Mouse (Mus musculus) MEL (cell line): Measurements from ENCODE around the gene Mier3. TPM values are rescaled to one million over a fixed set of nuclear protein-coding genes. Genes with fewer than 3 reads are reported as not detected.

Experiments used
- DNase-seq: peaks from one replicate; pipeline ENCODE4 v3.0.0; 2011; ENCODE audit warnings: low read depth, low spot score
- H3K27ac ChIP-seq: 2 replicates; pipeline ENCODE4 v1.5.1; 2012; ENCODE audit warnings: low read depth, mild to moderate bottlenecking, control low read depth, low read length, moderate library complexity; ENCODE audit not compliant: control insufficient read depth
- H3K27me3 ChIP-seq, 2 experiments: fragments of 150-350 bp in 1 of 2; sonication (generic) in 1 of 2; 2 replicates each; pipeline ENCODE4 v1.6.1; 2012; ENCODE audit warnings: low read length in 2 of 2, mild to moderate bottlenecking in 2 of 2, improper control_type of control experiment in 1 of 2, moderate library complexity in 1 of 2; ENCODE audit not compliant: insufficient read depth in 2 of 2, control insufficient read depth in 1 of 2
- H3K36me3 ChIP-seq, 2 experiments: 2 replicates each; pipeline ENCODE4 v1.6.1; 2012 to 2014; ENCODE audit warnings: low read length in 2 of 2, improper control_type of control experiment in 1 of 2, inconsistent platforms in 1 of 2, mild to moderate bottlenecking in 1 of 2; ENCODE audit not compliant: insufficient read depth in 2 of 2, control insufficient read depth in 1 of 2
- H3K4me1 ChIP-seq, 2 experiments: fragments of 150-350 bp in 1 of 2; sonication (generic) in 1 of 2; 2 replicates each; pipeline ENCODE4 v1.6.1; 2012; ENCODE audit warnings: low read length in 2 of 2, improper control_type of control experiment in 1 of 2, mild to moderate bottlenecking in 1 of 2; ENCODE audit not compliant: insufficient read depth in 2 of 2, control insufficient read depth in 1 of 2
- H3K4me3 ChIP-seq, 2 experiments: fragments of 150-350 bp in 1 of 2; sonication (generic) in 1 of 2; 2 replicates each; pipeline ENCODE4 v1.5.1; 2012; ENCODE audit warnings: low read depth in 2 of 2, low read length in 2 of 2, mild to moderate bottlenecking in 2 of 2, moderate library complexity in 2 of 2, control low read depth in 1 of 2, improper control_type of control experiment in 1 of 2; ENCODE audit not compliant: control insufficient read depth in 1 of 2, insufficient read depth in 1 of 2
- H3K79me2 ChIP-seq: 2 replicates; pipeline ENCODE4 v1.6.1; 2012; ENCODE audit warnings: mild to moderate bottlenecking, low read length, moderate library complexity; ENCODE audit not compliant: control insufficient read depth, poor library complexity, insufficient read depth
- H3K9ac ChIP-seq: 2 replicates; pipeline ENCODE4 v1.6.1; 2012; ENCODE audit warnings: low read depth, mild to moderate bottlenecking, control low read depth, low read length, moderate library complexity; ENCODE audit not compliant: control insufficient read depth, poor library complexity, severe bottlenecking
- H3K9me3 ChIP-seq: fragments of 150-350 bp; sonication (generic); replicated peaks from 2 replicates; pipeline ENCODE4 v1.6.1; 2012; ENCODE audit warnings: mild to moderate bottlenecking, low read length, improper control_type of control experiment, moderate library complexity; ENCODE audit not compliant: insufficient read depth
- BHLHE40 ChIP-seq: IDR thresholded peaks from 2 replicates; pipeline ENCODE4 v1.6.1; 2012; ENCODE audit warnings: low read depth, mild to moderate bottlenecking, inconsistent platforms, low read length, improper control_type of control experiment, borderline replicate concordance
- CHD1 ChIP-seq: IDR thresholded peaks from 2 replicates; pipeline ENCODE4 v1.6.1; 2012; ENCODE audit warnings: low read depth, mild to moderate bottlenecking, inconsistent platforms, low read length, improper control_type of control experiment
- CHD2 ChIP-seq: IDR thresholded peaks from 2 replicates; pipeline ENCODE4 v1.6.1; 2011; ENCODE audit warnings: low read length, improper control_type of control experiment
- CTCF ChIP-seq, 3 experiments: IDR thresholded peaks in 2 of 3; conservative IDR thresholded peaks in 1 of 3; 2 replicates each; pipeline ENCODE4 v1.5.1; 2011 to 2012; ENCODE audit warnings: low read length in 3 of 3, low read depth in 2 of 3, mild to moderate bottlenecking in 2 of 3, improper control_type of control experiment in 1 of 3, inconsistent platforms in 1 of 3, mixed read lengths in 1 of 3, moderate library complexity in 1 of 3; ENCODE audit not compliant: control insufficient read depth in 1 of 3, insufficient read depth in 1 of 3, poor library complexity in 1 of 3, severe bottlenecking in 1 of 3
- E2F4 ChIP-seq: IDR thresholded peaks from 2 replicates; pipeline ENCODE4 v1.6.1; 2011; ENCODE audit warnings: low read depth, low read length, improper control_type of control experiment, borderline replicate concordance
- ELF1 ChIP-seq: IDR thresholded peaks from 2 replicates; pipeline ENCODE4 v1.6.1; 2014; ENCODE audit warnings: low read depth, mild to moderate bottlenecking, inconsistent platforms, low read length, improper control_type of control experiment, moderate library complexity
- EP300 ChIP-seq, 2 experiments: IDR thresholded peaks; 2 replicates each; pipeline ENCODE4 v1.6.1; 2011; ENCODE audit warnings: improper control_type of control experiment in 2 of 2, low read length in 2 of 2, low read depth in 1 of 2, mild to moderate bottlenecking in 1 of 2
- ETS1 ChIP-seq: IDR thresholded peaks from 2 replicates; pipeline ENCODE4 v1.6.1; 2012; ENCODE audit warnings: low read depth, mild to moderate bottlenecking, inconsistent platforms, low read length, improper control_type of control experiment, moderate library complexity
- GABPA ChIP-seq: IDR thresholded peaks from 2 replicates; pipeline ENCODE4 v1.6.1; 2012; ENCODE audit warnings: low read depth, mild to moderate bottlenecking, inconsistent platforms, low read length, improper control_type of control experiment, moderate library complexity
- GATA1 ChIP-seq: IDR thresholded peaks from 2 replicates; pipeline ENCODE4 v1.6.1; 2011; ENCODE audit warnings: low read depth, low read length, improper control_type of control experiment
- HCFC1 ChIP-seq: IDR thresholded peaks from 2 replicates; pipeline ENCODE4 v1.6.1; 2012; ENCODE audit warnings: low read depth, mild to moderate bottlenecking, inconsistent platforms, low read length, improper control_type of control experiment, moderate library complexity
- KAT2A ChIP-seq: conservative IDR thresholded peaks from 2 replicates; pipeline ENCODE4 v1.6.1; 2012; ENCODE audit warnings: low read depth, low read length, improper control_type of control experiment, inconsistent platforms
- MAFK ChIP-seq: IDR thresholded peaks from 2 replicates; pipeline ENCODE4 v1.6.1; 2011; ENCODE audit warnings: low read depth, mild to moderate bottlenecking, low read length, improper control_type of control experiment, borderline replicate concordance
- MAX ChIP-seq: IDR thresholded peaks from 2 replicates; pipeline ENCODE4 v1.6.1; 2011; ENCODE audit warnings: low read length, improper control_type of control experiment
- MAZ ChIP-seq: IDR thresholded peaks from 2 replicates; pipeline ENCODE4 v1.6.1; 2012; ENCODE audit warnings: low read depth, mild to moderate bottlenecking, inconsistent platforms, low read length, improper control_type of control experiment
- MEF2A ChIP-seq: IDR thresholded peaks from 2 replicates; pipeline ENCODE4 v1.6.1; 2014; ENCODE audit warnings: low read depth, mild to moderate bottlenecking, inconsistent platforms, low read length, improper control_type of control experiment; ENCODE audit not compliant: poor library complexity, insufficient replicate concordance, severe bottlenecking; ENCODE audit errors: extremely low read depth
- MXI1 ChIP-seq: IDR thresholded peaks from 2 replicates; pipeline ENCODE4 v1.6.1; 2011; ENCODE audit warnings: mild to moderate bottlenecking, low read depth, low read length, improper control_type of control experiment
- MYB ChIP-seq: IDR thresholded peaks from 2 replicates; pipeline ENCODE4 v1.6.1; 2011; ENCODE audit warnings: mild to moderate bottlenecking, low read depth, low read length, improper control_type of control experiment
- MYC ChIP-seq: IDR thresholded peaks from 2 replicates; pipeline ENCODE4 v1.6.1; 2011; ENCODE audit warnings: low read depth, mild to moderate bottlenecking, low read length, improper control_type of control experiment, moderate library complexity
- NELFE ChIP-seq: IDR thresholded peaks from 2 replicates; pipeline ENCODE4 v1.6.1; 2011; ENCODE audit warnings: low read depth, low read length, improper control_type of control experiment
- NRF1 ChIP-seq: IDR thresholded peaks from 2 replicates; pipeline ENCODE4 v1.6.1; 2014; ENCODE audit warnings: low read depth, mild to moderate bottlenecking, inconsistent platforms, low read length, improper control_type of control experiment, moderate library complexity; ENCODE audit not compliant: poor library complexity, insufficient read depth, severe bottlenecking
- POLR2A ChIP-seq, 2 experiments: IDR thresholded peaks; 2 replicates each; pipeline ENCODE4 v1.6.1; 2011 to 2012; ENCODE audit warnings: low read length in 2 of 2, mild to moderate bottlenecking in 2 of 2, control low read depth in 1 of 2, improper control_type of control experiment in 1 of 2, low read depth in 1 of 2, moderate library complexity in 1 of 2; ENCODE audit not compliant: control insufficient read depth in 1 of 2, insufficient read depth in 1 of 2, poor library complexity in 1 of 2
- POLR2AphosphoS2 ChIP-seq: IDR thresholded peaks from 2 replicates; pipeline ENCODE4 v1.6.1; 2011; ENCODE audit warnings: low read length, improper control_type of control experiment
- POLR2AphosphoS5 ChIP-seq: IDR thresholded peaks from 2 replicates; pipeline ENCODE4 v1.6.1; 2012; ENCODE audit warnings: low read depth, borderline replicate concordance, mild to moderate bottlenecking, inconsistent platforms, low read length, moderate library complexity, mixed read lengths
- RAD21 ChIP-seq: IDR thresholded peaks from 2 replicates; pipeline ENCODE4 v1.6.1; 2011; ENCODE audit warnings: mild to moderate bottlenecking, low read depth, low read length, improper control_type of control experiment
- RCOR1 ChIP-seq: IDR thresholded peaks from 2 replicates; pipeline ENCODE4 v1.6.1; 2012; ENCODE audit warnings: low read depth, mild to moderate bottlenecking, inconsistent platforms, low read length, improper control_type of control experiment
- SIN3A ChIP-seq: IDR thresholded peaks from 2 replicates; pipeline ENCODE4 v1.6.1; 2012; ENCODE audit warnings: low read length, improper control_type of control experiment, inconsistent platforms
- SMC3 ChIP-seq: IDR thresholded peaks from 2 replicates; pipeline ENCODE4 v1.6.1; 2011; ENCODE audit warnings: low read depth, low read length, improper control_type of control experiment
- TAL1 ChIP-seq: IDR thresholded peaks from 2 replicates; pipeline ENCODE4 v1.6.1; 2012; ENCODE audit warnings: mild to moderate bottlenecking, inconsistent platforms, low read length, moderate library complexity, mixed read lengths
- TBP ChIP-seq: IDR thresholded peaks from 2 replicates; pipeline ENCODE4 v1.8.0; 2011; ENCODE audit warnings: low read depth, low read length, improper control_type of control experiment
- UBTF ChIP-seq: IDR thresholded peaks from 2 replicates; pipeline ENCODE4 v1.6.1; 2012; ENCODE audit warnings: low read depth, mild to moderate bottlenecking, inconsistent platforms, low read length, improper control_type of control experiment, moderate library complexity, borderline replicate concordance; ENCODE audit not compliant: insufficient read depth
- USF1 ChIP-seq: IDR thresholded peaks from 2 replicates; pipeline ENCODE4 v1.6.1; 2014; ENCODE audit warnings: low read depth, mild to moderate bottlenecking, inconsistent platforms, low read length, improper control_type of control experiment, moderate library complexity
- USF2 ChIP-seq, 2 experiments: IDR thresholded peaks; 2 replicates each; pipeline ENCODE4 v1.6.1; 2011 to 2012; ENCODE audit warnings: improper control_type of control experiment in 2 of 2, low read length in 2 of 2, borderline replicate concordance in 1 of 2, inconsistent platforms in 1 of 2, low read depth in 1 of 2, mild to moderate bottlenecking in 1 of 2; ENCODE audit not compliant: insufficient read depth in 1 of 2
- ZC3H11A ChIP-seq: IDR thresholded peaks from 2 replicates; pipeline ENCODE4 v1.6.1; 2012; ENCODE audit warnings: low read depth, mild to moderate bottlenecking, inconsistent platforms, low read length, improper control_type of control experiment
- ZKSCAN1 ChIP-seq: IDR thresholded peaks from 2 replicates; pipeline ENCODE4 v1.6.1; 2012; ENCODE audit warnings: low read depth, mild to moderate bottlenecking, inconsistent platforms, low read length, improper control_type of control experiment, moderate library complexity
- ZMIZ1 ChIP-seq: IDR thresholded peaks from 2 replicates; pipeline ENCODE4 v1.6.1; 2012; ENCODE audit warnings: low read depth, mild to moderate bottlenecking, inconsistent platforms, low read length, improper control_type of control experiment, moderate library complexity
- ZNF384 ChIP-seq: IDR thresholded peaks from 2 replicates; pipeline ENCODE4 v1.6.1; 2012; ENCODE audit warnings: low read depth, mild to moderate bottlenecking, inconsistent platforms, low read length, improper control_type of control experiment
- polyA plus RNA-seq, 2 experiments: library from polyadenylated mRNA; stranded (reverse) in 1 of 2; unstranded in 1 of 2; fragments of >175 nt in 1 of 2; fragments of >200 nt in 1 of 2; gene quantifications; 2 replicates each; pipeline versions ENCODE4 v1.2.1 to v1.2.4; 2012; ENCODE audit warnings: low replicate concordance in 2 of 2, low read depth in 1 of 2; ENCODE audit not compliant: insufficient read length in 2 of 2, insufficient read depth in 1 of 2, missing spikeins in 1 of 2
- total RNA-seq: library from RNA; depleted of rRNA; stranded (reverse); fragments of 300-350 nt; gene quantifications from 2 replicates; pipeline ENCODE4 v1.2.3, GENCODE M21; 2012

The Mier3 gene
- total and polyA plus RNA-seq, 3 experiments, result 12.6 to 15.8 TPM; not detected in 1

DNA sequence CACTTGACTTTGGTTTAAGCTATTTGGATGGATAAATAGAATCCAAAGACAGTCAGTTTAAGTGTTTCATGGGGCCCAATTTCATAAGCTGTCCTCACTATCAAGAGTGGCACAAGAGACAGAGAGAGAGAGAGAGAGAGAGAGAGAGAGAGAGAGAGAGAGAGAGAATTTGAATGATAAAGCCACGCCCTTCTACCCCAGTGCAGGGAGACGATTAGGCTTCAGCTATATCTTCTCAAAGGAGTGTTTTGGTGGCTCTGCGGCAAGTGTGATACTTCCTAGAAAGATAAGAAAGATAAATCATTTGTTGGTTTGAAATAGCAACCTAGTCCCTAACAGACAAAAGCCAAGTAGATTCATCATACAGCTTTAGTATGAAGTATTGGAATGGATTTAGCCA, 24.0 kb upstream of the Mier3 start:
- no peaks in the 10 kb centered on the region for H3K9me3 ChIP-seq
- peak overlapping the region; percentile 36 to 37 for H3K4me3 ChIP-seq
- no peak overlapping the region for H3K27ac ChIP-seq
- peak; percentile 80 for DNase-seq
- H3K9ac ChIP-seq, result no peak overlapping the region; the same call in 1 of the 2 replicates
- H3K4me1 ChIP-seq, result peaks cover 6 to 24% of the 10 kb centered on the region in 2 experiments
- peaks cover 0 to 2% of the 10 kb centered on the region in 2 experiments; a peak in 1 of 4 replicates for H3K27me3 ChIP-seq
- H3K79me2 ChIP-seq, result no peaks in the 10 kb centered on the region
- H3K36me3 ChIP-seq, result peaks cover 0 to 28% of the 10 kb centered on the region in 2 experiments; a peak in 2 of 4 replicates
- no peak for TF ChIP-seq MAZ
- TF ChIP-seq SIN3A, result peak; percentile 72
- TF ChIP-seq NRF1, result no peak
- no peak for TF ChIP-seq POLR2AphosphoS5
- 0 out of 2 replicates have a peak, but pooled peaks have one; percentile 41 for TF ChIP-seq MYC
- no peak for TF ChIP-seq E2F4
- TF ChIP-seq BHLHE40, result peak; percentile 61; the same call in 1 of the 2 replicates
- no peak for TF ChIP-seq MEF2A
- TF ChIP-seq GABPA, result peak; percentile 33; the same call in 1 of the 2 replicates
- peak; percentile 94 for TF ChIP-seq GATA1
- no peak for TF ChIP-seq CTCF (IDR thresholded peaks at IDR 0.05 in 2 of 3, conservative IDR thresholded peaks at IDR 0.05 in 1 of 3; ENCODE audit: control insufficient read depth in 1 of 3, insufficient read depth in 1 of 3, low read depth in 2 of 3, low read length in 3 of 3, poor library complexity in 1 of 3, severe bottlenecking in 1 of 3)
- no peak for TF ChIP-seq TBP
- TF ChIP-seq ZNF384, result no peak
- no peak for TF ChIP-seq MAFK
- 0 out of 2 replicates have a peak, but pooled peaks have one; percentile 24 for TF ChIP-seq ZC3H11A
- no peak for TF ChIP-seq RAD21
- TF ChIP-seq EP300 (IDR thresholded peaks at IDR 0.05; ENCODE audit: low read depth in 1 of 2, low read length in 2 of 2), result peak; percentile 86 to 87
- no peak for TF ChIP-seq ZMIZ1
- TF ChIP-seq CHD2, result no peak
- no peak for TF ChIP-seq ZKSCAN1
- peak; percentile 17; the same call in 1 of the 2 replicates for TF ChIP-seq TAL1
- no peak for TF ChIP-seq MXI1
- no peak for TF ChIP-seq MAX
- TF ChIP-seq SMC3, result no peak
- no peak for TF ChIP-seq HCFC1
- peak; percentile 89 for TF ChIP-seq RCOR1
- peak; percentile 38; the same call in 1 of the 2 replicates for TF ChIP-seq MYB
- no peak for TF ChIP-seq CHD1
- TF ChIP-seq NELFE, result no peak
- peak; percentile 65 for TF ChIP-seq ELF1
- no peak for TF ChIP-seq POLR2A (IDR thresholded peaks at IDR 0.05; ENCODE audit: control insufficient read depth in 1 of 2, insufficient read depth in 1 of 2, low read depth in 1 of 2, low read length in 2 of 2, poor library complexity in 1 of 2)
- TF ChIP-seq ETS1, result peak; percentile 89
- no peak for TF ChIP-seq USF2 (IDR thresholded peaks at IDR 0.05; ENCODE audit: borderline replicate concordance in 1 of 2, insufficient read depth in 1 of 2, low read depth in 1 of 2, low read length in 2 of 2)
- TF ChIP-seq UBTF, result no peak
- no peak for TF ChIP-seq POLR2AphosphoS2
- TF ChIP-seq KAT2A, result peak; percentile 39; the same call in 1 of the 2 replicates
- TF ChIP-seq USF1, result no peak
